Mouse (Mus musculus) forelimb bud, embryonic 11.5 days (tissue): ENCODE results near the gene Pcp4l1.
"Not testable (repeated sequence)": the region's sequence is repeated elsewhere in the genome, so short reads cannot be mapped to it uniquely, and the experiment has no call there.

Experiments used
- DNase-seq: peaks from one replicate; pipeline ENCODE4 v3.0.0-alpha.2; 2012; ENCODE audit warnings: low read depth, low spot score

Gene Pcp4l1

GRCm38 (mm10) chr1:171137486-171138155 lies 58.4 kb downstream of the Pcp4l1 start:
- not testable (repeated sequence) for DNase-seq

- DNase-seq = no peak
Observed at GRCm38 (mm10) chr1:171135600-171135999, 60.5 kb downstream of the Pcp4l1 start.

GRCm38 (mm10) chr1:171130971-171131370 lies 65.1 kb downstream of the Pcp4l1 start:
- DNase-seq = no peak

- DNase-seq = no peak
Observed at GRCm38 (mm10) chr1:171129251-171129650, 66.8 kb downstream of the Pcp4l1 start.

DNA sequence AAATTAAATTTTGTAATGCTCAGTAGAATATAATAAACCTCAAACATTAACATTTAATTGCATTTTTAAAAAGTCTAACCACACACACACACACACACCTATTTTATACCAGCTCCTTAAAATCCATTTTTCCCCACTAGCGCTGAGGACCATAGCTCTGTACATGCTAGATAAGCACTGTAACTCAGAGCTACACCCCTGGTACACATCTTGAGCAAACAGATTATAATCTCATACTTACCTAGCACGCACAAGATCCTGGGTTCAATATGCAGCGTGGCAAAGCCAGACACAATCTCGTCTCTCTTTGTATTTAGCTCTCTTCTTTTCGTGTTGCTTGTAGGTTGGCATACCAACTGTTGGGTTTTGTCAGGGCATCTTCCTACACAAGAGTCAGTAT lies 71.7 kb downstream of the Pcp4l1 start:
- no peak for DNase-seq
